Mouse (Mus musculus) ES-Bruce4 (cell line): ENCODE measurements around the gene Frrs1l.

ENCODE experiments used
- CTCF ChIP-seq: IDR thresholded peaks from one replicate; pipeline ENCODE4 v1.8.1; 2011; ENCODE audit warnings: low read depth, low read length
- EP300 ChIP-seq: IDR thresholded peaks from 2 replicates; pipeline ENCODE4 v1.6.1; 2011; ENCODE audit warnings: low read depth, low read length; ENCODE audit not compliant: insufficient read depth

DNA sequence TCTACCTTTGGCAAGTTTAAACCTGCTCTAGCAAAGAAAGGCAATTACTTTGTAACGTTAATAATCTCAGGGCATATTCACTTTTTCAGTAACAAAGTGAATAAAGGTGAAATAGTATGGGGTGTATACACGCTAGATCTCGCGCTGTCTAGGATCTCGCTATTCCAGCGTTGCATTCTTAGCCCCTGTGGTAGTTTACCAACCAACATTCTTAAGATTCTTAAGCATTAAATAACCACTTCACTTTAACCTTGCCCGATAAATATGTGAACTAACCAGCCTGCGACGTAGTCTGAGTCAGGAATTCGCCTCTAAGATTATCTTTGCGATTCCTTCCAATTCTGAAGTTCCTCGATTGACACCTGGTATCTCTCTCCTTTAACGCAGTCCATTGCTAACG, 44.0 kb downstream of the Frrs1l start:
- TF ChIP-seq CTCF (no peak), EP300 (no peak)
